Mouse (Mus musculus) heart, adult 2 months (tissue): ENCODE measurements around the gene Pfas.

ENCODE experiments used
- CTCF ChIP-seq: fragments of 200-600 bp; IDR thresholded peaks from 2 replicates; pipeline ENCODE4 v1.8.1; 2022; ENCODE audit warnings: antibody characterized with exemption, mild to moderate bottlenecking, moderate library complexity
- EP300 ChIP-seq: fragments of 200-500 bp; IDR thresholded peaks from 2 replicates; pipeline ENCODE4 v1.6.1; 2011; ENCODE audit warnings: low read depth, low read length, control low read depth; ENCODE audit not compliant: insufficient read depth
- POLR2A ChIP-seq: fragments of 200-500 bp; IDR thresholded peaks from 2 replicates; pipeline ENCODE4 v1.6.1; 2011; ENCODE audit warnings: mild to moderate bottlenecking, low read depth, low read length, control low read depth; ENCODE audit not compliant: insufficient read depth

DNA sequence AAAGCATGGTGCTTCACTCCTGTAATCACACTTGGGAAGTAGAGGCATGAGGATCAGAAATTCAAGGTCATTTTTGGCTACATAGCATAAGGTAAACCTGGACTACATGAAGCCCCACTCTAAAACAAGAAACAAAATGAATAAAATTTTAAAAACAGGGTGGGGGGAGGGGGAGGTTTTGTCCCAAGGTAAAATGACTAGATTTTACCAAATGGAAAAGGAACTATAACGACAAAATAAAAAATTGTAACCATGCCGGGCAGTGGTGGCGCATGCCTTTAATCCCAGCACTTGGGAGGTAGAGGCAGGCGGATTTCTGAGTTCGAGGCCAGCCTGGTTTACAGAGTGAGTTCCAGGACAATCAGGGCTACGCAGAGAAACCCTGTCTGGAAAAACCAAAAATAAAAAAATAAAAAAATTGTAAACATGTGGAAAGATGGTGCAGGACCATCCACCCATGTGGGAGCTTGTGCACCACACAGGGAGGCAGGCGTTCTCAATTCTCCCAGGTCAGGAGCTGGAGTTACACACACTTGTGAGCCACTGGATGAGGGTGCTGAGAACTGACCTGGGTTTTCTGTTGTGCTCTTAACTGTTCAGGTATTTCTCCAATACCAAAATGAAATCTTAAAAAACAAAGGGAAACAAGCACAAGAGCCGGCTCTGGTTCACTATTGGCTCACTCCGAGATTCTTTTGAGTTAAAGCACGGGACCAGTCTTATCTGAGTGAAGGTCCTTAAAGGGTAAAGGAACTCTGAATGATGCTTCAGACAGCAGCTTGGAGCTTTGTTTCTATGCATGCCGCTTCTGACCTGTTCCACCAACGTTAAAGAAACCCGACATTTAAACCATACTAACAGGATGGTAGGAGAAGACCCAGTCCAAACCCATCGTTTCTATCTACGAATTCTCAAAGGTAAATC, 2.4 kb upstream of the Pfas start:
- TF ChIP-seq EP300 (no peak), CTCF (no peak), POLR2A (no peak)
